Mouse (Mus musculus): Measurements from ENCODE around the gene Gnao1. TPM values are rescaled to one million over a fixed set of nuclear protein-coding genes. Genes with fewer than 3 reads are reported as not detected.

Gnao1 gene
- polyA plus RNA-seq, 1 experiment = 443 TPM

DNA sequence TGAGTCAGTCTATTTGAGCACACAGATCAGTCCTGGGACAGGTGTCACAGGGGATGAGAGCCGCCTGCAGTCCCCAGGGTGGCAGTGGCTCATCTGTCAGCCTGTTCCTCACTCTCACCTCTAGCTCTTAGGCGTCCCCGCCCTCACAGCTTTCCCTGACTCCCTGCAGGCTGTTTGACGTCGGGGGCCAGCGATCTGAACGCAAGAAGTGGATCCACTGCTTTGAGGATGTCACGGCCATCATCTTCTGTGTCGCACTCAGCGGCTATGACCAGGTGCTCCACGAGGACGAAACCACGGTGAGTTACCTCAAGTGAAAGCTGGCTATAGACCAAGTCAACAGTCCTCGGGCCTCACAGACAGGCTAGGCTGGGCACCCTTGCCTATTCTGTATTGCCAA lies 140.4 kb downstream of the Gnao1 start:
- DNase-seq (ENCODE audit: low read depth) = no peak
- TF ChIP-seq POLR2A (IDR thresholded peaks at IDR 0.05; ENCODE audit: borderline replicate concordance, extremely low read depth, insufficient read depth, insufficient read length, poor library complexity, severe bottlenecking) (no peak), CTCF (IDR thresholded peaks at IDR 0.05; ENCODE audit: borderline replicate concordance, extremely low read depth, insufficient read depth, insufficient read length) (no peak)

DNA sequence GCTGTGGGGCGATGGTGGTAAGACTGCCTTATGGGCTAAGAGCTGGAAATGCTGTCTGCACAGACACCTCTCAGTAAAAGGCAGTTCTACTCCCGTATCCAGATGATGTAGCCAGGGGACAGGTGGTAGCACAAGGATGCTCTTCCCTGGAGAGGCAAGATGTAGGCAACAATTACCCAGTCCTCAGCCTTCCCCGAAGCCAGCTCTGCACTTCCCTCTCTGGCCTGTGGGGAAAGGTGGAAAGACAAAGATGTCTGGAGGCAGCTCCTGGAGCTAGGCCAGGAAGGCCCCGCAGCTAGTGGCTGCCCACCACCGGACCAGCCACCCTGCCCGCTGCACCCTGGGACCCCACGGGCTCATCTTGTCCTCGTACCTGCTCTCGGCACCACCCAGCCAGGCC lies 142.7 kb downstream of the Gnao1 start:
- TF ChIP-seq POLR2A (IDR thresholded peaks at IDR 0.05; ENCODE audit: borderline replicate concordance, extremely low read depth, insufficient read depth, insufficient read length, poor library complexity, severe bottlenecking) (no peak), CTCF (IDR thresholded peaks at IDR 0.05; ENCODE audit: borderline replicate concordance, extremely low read depth, insufficient read depth, insufficient read length) (peak; percentile 18; the same call in 1 of the 2 replicates)
- DNase-seq (ENCODE audit: low read depth) = no peak

DNA sequence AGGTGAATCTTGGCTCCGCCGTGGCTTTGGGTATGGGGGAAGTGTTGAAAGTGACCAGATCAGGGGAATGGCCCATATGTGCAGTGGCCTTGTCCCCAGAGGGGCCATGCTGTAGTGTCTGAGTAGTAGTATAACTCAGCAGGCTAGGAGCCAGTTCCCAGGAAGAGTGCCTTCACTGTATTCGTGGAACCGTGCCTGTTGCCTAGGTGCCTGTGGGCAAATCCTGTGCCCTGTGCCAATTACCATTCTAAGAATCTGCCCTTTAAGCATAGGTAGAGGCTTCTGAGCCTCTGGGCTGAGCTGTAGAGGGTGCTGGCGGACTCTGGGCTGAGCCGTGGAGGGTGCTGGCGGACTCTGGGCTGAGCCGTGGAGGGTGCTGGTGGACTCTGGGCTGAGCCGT lies 148.6 kb downstream of the Gnao1 start:
- DNase-seq (ENCODE audit: low read depth) = peak; percentile 48
- no peak for TF ChIP-seq CTCF (IDR thresholded peaks at IDR 0.05; ENCODE audit: borderline replicate concordance, extremely low read depth, insufficient read depth, insufficient read length)
- no peak for TF ChIP-seq POLR2A (IDR thresholded peaks at IDR 0.05; ENCODE audit: borderline replicate concordance, extremely low read depth, insufficient read depth, insufficient read length, poor library complexity, severe bottlenecking)

DNA sequence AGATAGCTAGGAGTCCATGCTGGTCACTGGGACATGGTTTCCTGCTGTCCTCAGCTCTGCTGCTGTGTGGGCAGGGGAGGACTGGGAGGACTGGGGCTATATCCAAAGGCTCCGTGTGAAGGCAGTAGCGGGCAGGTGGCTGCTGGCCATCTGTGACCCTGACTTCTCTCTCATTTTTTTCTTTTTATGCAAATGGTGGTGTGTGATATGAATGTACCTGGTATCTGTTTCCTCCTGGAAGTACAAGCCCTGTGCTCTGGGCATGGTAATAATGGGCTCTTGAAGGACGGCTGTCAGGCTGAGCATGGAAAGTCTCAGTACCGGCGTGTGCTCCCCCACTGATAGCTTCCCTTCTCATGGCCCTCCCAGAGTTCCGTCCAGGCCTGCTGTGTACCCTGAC lies 151.1 kb downstream of the Gnao1 start:
- DNase-seq (ENCODE audit: low read depth) = no peak
- TF ChIP-seq CTCF (IDR thresholded peaks at IDR 0.05; ENCODE audit: borderline replicate concordance, extremely low read depth, insufficient read depth, insufficient read length) = no peak
- no peak for TF ChIP-seq POLR2A (IDR thresholded peaks at IDR 0.05; ENCODE audit: borderline replicate concordance, extremely low read depth, insufficient read depth, insufficient read length, poor library complexity, severe bottlenecking)

DNA sequence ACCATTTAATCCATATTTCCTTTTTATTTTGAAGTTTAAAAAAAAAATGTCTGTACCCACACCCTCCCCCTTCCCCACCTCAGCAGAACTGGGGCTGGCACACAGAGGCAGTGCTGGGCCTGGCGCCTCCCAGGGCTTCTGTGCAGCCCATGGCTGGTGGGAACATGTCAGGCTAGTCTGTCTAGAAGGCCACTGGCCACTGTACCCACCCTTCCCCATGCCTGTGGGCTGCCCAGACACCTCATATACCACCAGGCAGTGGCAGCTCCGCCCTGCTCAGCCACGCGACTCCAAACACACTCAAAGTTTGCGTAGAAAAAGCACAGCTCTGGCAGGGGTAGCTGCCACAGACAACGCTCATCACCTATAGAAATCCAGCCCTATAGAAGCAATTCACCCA lies 158.5 kb downstream of the Gnao1 start:
- TF ChIP-seq CTCF (IDR thresholded peaks at IDR 0.05; ENCODE audit: borderline replicate concordance, extremely low read depth, insufficient read depth, insufficient read length) (no peak), POLR2A (IDR thresholded peaks at IDR 0.05; ENCODE audit: borderline replicate concordance, extremely low read depth, insufficient read depth, insufficient read length, poor library complexity, severe bottlenecking) (no peak)
- DNase-seq (ENCODE audit: low read depth) = no peak

DNA sequence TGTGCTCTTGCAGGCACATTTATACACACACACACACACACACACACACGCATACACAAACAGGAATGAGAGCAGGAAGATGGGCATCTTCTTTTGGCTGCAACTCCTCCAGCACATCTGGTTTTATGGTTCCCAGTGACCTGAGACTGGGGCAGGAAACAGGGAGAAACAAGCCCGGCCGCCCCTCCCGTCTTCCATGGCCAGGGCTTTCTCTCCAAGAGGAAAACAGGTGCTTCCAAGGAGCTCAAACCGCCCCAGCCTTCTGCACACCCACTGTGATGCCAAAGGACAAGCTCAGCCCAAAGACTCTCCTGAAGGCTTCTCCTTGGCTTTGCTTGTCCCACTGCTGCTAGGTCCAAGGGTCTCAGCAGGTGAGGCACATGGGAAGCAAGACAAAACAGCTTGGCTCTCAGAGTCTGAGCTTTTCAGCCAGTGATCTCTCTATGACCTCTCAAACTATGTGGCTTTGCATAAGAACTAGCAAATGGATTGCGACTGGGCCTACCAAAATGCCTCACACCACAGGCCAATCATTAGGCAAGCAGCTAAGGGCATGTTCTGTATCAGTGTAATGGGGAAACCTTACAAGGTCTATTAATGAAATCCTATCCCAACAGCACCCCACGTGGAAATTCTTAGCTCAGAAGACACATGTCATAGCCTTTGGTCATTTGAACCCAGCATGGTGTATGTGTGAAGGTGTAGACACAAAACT lies 160.0 kb downstream of the Gnao1 start:
- no peak for TF ChIP-seq POLR2A (IDR thresholded peaks at IDR 0.05; ENCODE audit: borderline replicate concordance, extremely low read depth, insufficient read depth, insufficient read length, poor library complexity, severe bottlenecking)
- no peak for TF ChIP-seq CTCF (IDR thresholded peaks at IDR 0.05; ENCODE audit: borderline replicate concordance, extremely low read depth, insufficient read depth, insufficient read length)
- DNase-seq (ENCODE audit: low read depth) = no peak

- TF ChIP-seq POLR2A (IDR thresholded peaks at IDR 0.05; ENCODE audit: borderline replicate concordance, extremely low read depth, insufficient read depth, insufficient read length, poor library complexity, severe bottlenecking) = no peak
- no peak for TF ChIP-seq CTCF (IDR thresholded peaks at IDR 0.05; ENCODE audit: borderline replicate concordance, extremely low read depth, insufficient read depth, insufficient read length)
- DNase-seq (ENCODE audit: low read depth) = no peak
Observed at GRCm38 (mm10) chr8:93971451-93971850, 161.7 kb downstream of the Gnao1 start.

GRCm38 (mm10) chr8:93972211-93972610 lies 162.4 kb downstream of the Gnao1 start:
- no peak for DNase-seq (ENCODE audit: low read depth)
- TF ChIP-seq CTCF (IDR thresholded peaks at IDR 0.05; ENCODE audit: borderline replicate concordance, extremely low read depth, insufficient read depth, insufficient read length) = no peak
- no peak for TF ChIP-seq POLR2A (IDR thresholded peaks at IDR 0.05; ENCODE audit: borderline replicate concordance, extremely low read depth, insufficient read depth, insufficient read length, poor library complexity, severe bottlenecking)

DNA sequence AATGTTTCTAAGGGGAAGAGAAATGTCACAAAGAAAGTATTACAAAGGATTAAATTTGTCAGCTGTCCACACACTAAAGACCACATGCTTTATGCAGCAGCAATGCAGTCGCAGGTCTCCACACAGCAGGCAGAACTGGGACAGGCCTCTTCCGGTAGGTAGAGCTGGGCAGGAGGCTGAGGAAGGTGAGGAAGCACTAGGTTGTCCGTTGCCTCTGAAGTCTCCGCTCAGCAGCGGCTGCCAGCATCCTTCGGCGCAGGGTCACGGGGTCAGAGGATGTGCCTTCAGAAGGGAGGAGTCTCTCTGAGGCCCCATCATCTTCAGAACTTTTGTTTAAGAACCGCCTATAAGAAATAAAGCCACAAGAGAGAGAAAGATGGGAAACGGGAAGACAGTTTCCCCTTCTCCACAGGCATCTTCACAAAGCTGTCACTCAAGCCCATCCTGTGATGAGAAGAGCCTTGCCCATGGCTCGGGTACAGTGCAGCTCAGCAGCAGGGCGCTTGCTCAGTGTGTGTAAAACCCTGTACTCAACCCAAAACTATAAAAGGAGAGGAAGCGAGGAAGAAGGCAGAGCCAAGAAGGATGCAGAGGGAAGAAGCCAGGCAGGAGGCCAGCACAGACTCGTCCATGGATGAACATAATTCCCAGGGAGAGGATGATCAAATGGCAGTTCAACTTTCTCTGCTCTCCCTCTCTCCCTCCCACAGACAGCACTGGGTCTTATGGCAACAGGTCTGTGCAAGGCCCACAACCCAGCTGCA lies 163.4 kb downstream of the Gnao1 start:
- no peak for TF ChIP-seq CTCF (IDR thresholded peaks at IDR 0.05; ENCODE audit: borderline replicate concordance, extremely low read depth, insufficient read depth, insufficient read length)
- TF ChIP-seq POLR2A (IDR thresholded peaks at IDR 0.05; ENCODE audit: borderline replicate concordance, extremely low read depth, insufficient read depth, insufficient read length, poor library complexity, severe bottlenecking) = no peak
- DNase-seq (ENCODE audit: low read depth) = no peak

- TF ChIP-seq CTCF (IDR thresholded peaks at IDR 0.05; ENCODE audit: borderline replicate concordance, extremely low read depth, insufficient read depth, insufficient read length) (no peak), POLR2A (IDR thresholded peaks at IDR 0.05; ENCODE audit: borderline replicate concordance, extremely low read depth, insufficient read depth, insufficient read length, poor library complexity, severe bottlenecking) (no peak)
- DNase-seq (ENCODE audit: low read depth) = no peak
Observed at GRCm38 (mm10) chr8:93973831-93974375, 164.1 kb downstream of the Gnao1 start.

DNA sequence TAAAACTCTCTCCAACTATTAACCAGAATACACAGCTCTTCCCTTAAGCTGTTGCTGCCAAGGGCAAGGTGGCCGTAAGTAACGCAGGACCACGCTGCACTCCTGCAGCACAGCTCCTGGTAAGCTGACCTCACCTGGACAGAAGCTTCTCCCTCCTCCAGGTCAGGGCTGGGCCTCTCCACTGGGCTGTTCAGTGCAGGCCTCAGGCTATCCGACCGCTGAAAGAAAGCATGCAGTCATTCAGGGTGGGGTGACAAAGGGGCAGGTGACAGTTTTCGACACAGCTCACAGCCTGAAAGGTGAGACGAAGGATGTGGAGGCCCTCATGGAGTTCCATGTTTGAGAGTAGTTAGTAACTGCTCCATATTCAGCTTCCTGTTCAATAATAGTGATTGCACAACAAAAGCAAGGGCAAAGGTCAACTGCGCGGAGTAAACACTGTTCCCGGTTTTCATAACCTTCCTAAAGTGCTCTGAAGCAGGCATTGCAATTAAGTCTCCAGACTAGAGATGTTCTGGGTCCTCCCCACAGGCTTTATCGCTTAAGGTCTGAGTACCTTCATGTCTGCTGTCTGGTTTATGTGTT lies 164.9 kb downstream of the Gnao1 start:
- TF ChIP-seq CTCF (IDR thresholded peaks at IDR 0.05; ENCODE audit: borderline replicate concordance, extremely low read depth, insufficient read depth, insufficient read length) (no peak), POLR2A (IDR thresholded peaks at IDR 0.05; ENCODE audit: borderline replicate concordance, extremely low read depth, insufficient read depth, insufficient read length, poor library complexity, severe bottlenecking) (no peak)
- DNase-seq (ENCODE audit: low read depth) = no peak
